Mouse (Mus musculus): ENCODE data around the gene Psmd5. TPM values are rescaled to one million over a fixed set of nuclear protein-coding genes. Genes with fewer than 3 reads are reported as not detected.
"Not testable (repeated sequence)": the region's sequence is repeated elsewhere in the genome, so short reads cannot be mapped to it uniquely, and the experiment has no call there.

The Psmd5 gene
- polyA plus RNA-seq, 1 experiment: 29.7 TPM

GRCm38 (mm10) chr2:34828026-34828425, 46.7 kb downstream of the Psmd5 start:
- Histone ChIP-seq H3K36me3 (ENCODE audit: control insufficient read depth, insufficient read depth, low read length) (no peaks in the 10 kb centered on the region), H3K4me1 (ENCODE audit: control insufficient read depth, insufficient read depth, low read length) (peaks cover 9% of the 10 kb centered on the region; the same call in 1 of the 2 replicates), H3K27me3 (replicated peaks; ENCODE audit: control insufficient read depth, insufficient read depth, low read length) (no peaks in the 10 kb centered on the region), H3K27ac (ENCODE audit: insufficient read depth, low read depth, low read length) (no peak overlapping the region), H3K4me3 (ENCODE audit: insufficient read depth, low read depth, low read length) (no peak overlapping the region)
- DNase-seq: no peak
- 86% methylated on average over 1 of the region's 1 CpGs for WGBS
- TF ChIP-seq POLR2A (IDR thresholded peaks at IDR 0.05; ENCODE audit: low read depth, low read length) (no peak), CTCF (conservative IDR thresholded peaks at IDR 0.05; ENCODE audit: insufficient read depth, insufficient read length, low read depth, low read length) (no peak)

GRCm38 (mm10) chr2:34827591-34827990, 47.2 kb downstream of the Psmd5 start:
- no peak for DNase-seq
- no peak overlapping the region for H3K4me3 ChIP-seq (ENCODE audit: insufficient read depth, low read depth, low read length)
- peaks cover 9% of the 10 kb centered on the region; the same call in 1 of the 2 replicates for H3K4me1 ChIP-seq (ENCODE audit: control insufficient read depth, insufficient read depth, low read length)
- H3K27ac ChIP-seq (ENCODE audit: insufficient read depth, low read depth, low read length): no peak overlapping the region
- no peaks in the 10 kb centered on the region for H3K27me3 ChIP-seq (replicated peaks; ENCODE audit: control insufficient read depth, insufficient read depth, low read length)
- no peak for TF ChIP-seq CTCF (conservative IDR thresholded peaks at IDR 0.05; ENCODE audit: insufficient read depth, insufficient read length, low read depth, low read length)
- TF ChIP-seq POLR2A (IDR thresholded peaks at IDR 0.05; ENCODE audit: low read depth, low read length): no peak
- no peaks in the 10 kb centered on the region for H3K36me3 ChIP-seq (ENCODE audit: control insufficient read depth, insufficient read depth, low read length)
- 87% methylated on average over 4 of the region's 4 CpGs for WGBS

- H3K27ac ChIP-seq (ENCODE audit: insufficient read depth, low read depth, low read length): 0 out of 2 replicates have a peak overlapping the region, but pooled peaks have one; percentile 2
- H3K4me3 ChIP-seq (ENCODE audit: insufficient read depth, low read depth, low read length): peak overlapping the region; percentile 69
- peaks cover 2% of the 10 kb centered on the region for H3K36me3 ChIP-seq (ENCODE audit: control insufficient read depth, insufficient read depth, low read length)
- 39% methylated on average over 20 of the region's 21 CpGs for WGBS
- TF ChIP-seq CTCF (conservative IDR thresholded peaks at IDR 0.05; ENCODE audit: insufficient read depth, insufficient read length, low read depth, low read length): no peak
- no peak for TF ChIP-seq POLR2A (IDR thresholded peaks at IDR 0.05; ENCODE audit: low read depth, low read length)
- H3K4me1 ChIP-seq (ENCODE audit: control insufficient read depth, insufficient read depth, low read length): peaks cover 9% of the 10 kb centered on the region; the same call in 1 of the 2 replicates
- H3K27me3 ChIP-seq (replicated peaks; ENCODE audit: control insufficient read depth, insufficient read depth, low read length): no peaks in the 10 kb centered on the region
- no peak for DNase-seq
Observed at GRCm38 (mm10) chr2:34826460-34827231, 48.1 kb downstream of the Psmd5 start.

- H3K4me3 ChIP-seq (ENCODE audit: insufficient read depth, low read depth, low read length): peak within 1 kb of the TSS; percentile 69
- H3K4me1 ChIP-seq (ENCODE audit: control insufficient read depth, insufficient read depth, low read length): peaks cover 9% of the 10 kb centered on the region; the same call in 1 of the 2 replicates
- DNase-seq: peak; percentile 95
- whole genome bisulfite sequencing: under 1% methylated on average over 57 of the region's 57 CpGs
- TF ChIP-seq POLR2A (IDR thresholded peaks at IDR 0.05; ENCODE audit: low read depth, low read length): peak; percentile 37
- TF ChIP-seq CTCF (conservative IDR thresholded peaks at IDR 0.05; ENCODE audit: insufficient read depth, insufficient read length, low read depth, low read length): no peak
- H3K27me3 ChIP-seq (replicated peaks; ENCODE audit: control insufficient read depth, insufficient read depth, low read length): no peaks in the 10 kb centered on the region
- H3K27ac ChIP-seq (ENCODE audit: insufficient read depth, low read depth, low read length): peak within 1 kb of the TSS; percentile 69
- H3K36me3 ChIP-seq (ENCODE audit: control insufficient read depth, insufficient read depth, low read length): peaks cover 2% of the 10 kb centered on the region
Observed at GRCm38 (mm10) chr2:34825827-34826459, 48.8 kb downstream of the Psmd5 start, which contains the start of gene Fbxw2. TSS of gene Fbxw2 (minus strand) at chr2:34826311.

- H3K36me3 ChIP-seq (ENCODE audit: control insufficient read depth, insufficient read depth, low read length): peaks cover 4% of the 10 kb centered on the region
- H3K4me1 ChIP-seq (ENCODE audit: control insufficient read depth, insufficient read depth, low read length): no peaks in the 10 kb centered on the region
- H3K27me3 ChIP-seq (replicated peaks; ENCODE audit: control insufficient read depth, insufficient read depth, low read length): no peaks in the 10 kb centered on the region
- H3K4me3 ChIP-seq (ENCODE audit: insufficient read depth, low read depth, low read length): no peak overlapping the region
- 96% methylated on average over 2 of the region's 2 CpGs for WGBS
- no peak for DNase-seq
- TF ChIP-seq POLR2A (IDR thresholded peaks at IDR 0.05; ENCODE audit: low read depth, low read length): no peak
- TF ChIP-seq CTCF (conservative IDR thresholded peaks at IDR 0.05; ENCODE audit: insufficient read depth, insufficient read length, low read depth, low read length): no peak
- no peak overlapping the region for H3K27ac ChIP-seq (ENCODE audit: insufficient read depth, low read depth, low read length)
Observed at GRCm38 (mm10) chr2:34818492-34818891, 56.3 kb downstream of the Psmd5 start.

GRCm38 (mm10) chr2:34815893-34816292, 58.9 kb downstream of the Psmd5 start:
- WGBS: 93% methylated on average over 2 of the region's 2 CpGs
- not testable (repeated sequence) for H3K27ac ChIP-seq (ENCODE audit: insufficient read depth, low read depth, low read length); H3K36me3 ChIP-seq (ENCODE audit: control insufficient read depth, insufficient read depth, low read length); DNase-seq; H3K27me3 ChIP-seq (replicated peaks; ENCODE audit: control insufficient read depth, insufficient read depth, low read length); H3K4me1 ChIP-seq (ENCODE audit: control insufficient read depth, insufficient read depth, low read length); H3K4me3 ChIP-seq (ENCODE audit: insufficient read depth, low read depth, low read length)

- Histone ChIP-seq H3K4me3 (ENCODE audit: insufficient read depth, low read depth, low read length) (no peak overlapping the region), H3K36me3 (ENCODE audit: control insufficient read depth, insufficient read depth, low read length) (peaks cover 5% of the 10 kb centered on the region), H3K4me1 (ENCODE audit: control insufficient read depth, insufficient read depth, low read length) (peaks cover 5% of the 10 kb centered on the region; the same call in 1 of the 2 replicates), H3K27ac (ENCODE audit: insufficient read depth, low read depth, low read length) (no peak overlapping the region), H3K27me3 (replicated peaks; ENCODE audit: control insufficient read depth, insufficient read depth, low read length) (no peaks in the 10 kb centered on the region)
- DNase-seq: no peak
- 70% methylated on average over 7 of the region's 7 CpGs for WGBS
- TF ChIP-seq CTCF (conservative IDR thresholded peaks at IDR 0.05; ENCODE audit: insufficient read depth, insufficient read length, low read depth, low read length) (no peak), POLR2A (IDR thresholded peaks at IDR 0.05; ENCODE audit: low read depth, low read length) (no peak)
Observed at GRCm38 (mm10) chr2:34812706-34813105, 62.1 kb downstream of the Psmd5 start.

Data from kidney, adult 2 months (tissue).